Mouse (Mus musculus) yolk sac, embryonic 10.5 days (tissue): ENCODE measurements at regions not wholly inside any gene's neighbourhood (a gene's known extent, or its start where the extent isn't known, plus 50 kb on each side); places are given as distances from the start of the nearest gene placed in this dataset.
"Not testable (repeated sequence)": the region's sequence is repeated elsewhere in the genome, so short reads cannot be mapped to it uniquely, and the experiment has no call there.

Experiments used
- DNase-seq: peaks from one replicate; pipeline ENCODE4 v3.0.0-alpha.2; 2017; ENCODE audit warnings: low spot score

DNA sequence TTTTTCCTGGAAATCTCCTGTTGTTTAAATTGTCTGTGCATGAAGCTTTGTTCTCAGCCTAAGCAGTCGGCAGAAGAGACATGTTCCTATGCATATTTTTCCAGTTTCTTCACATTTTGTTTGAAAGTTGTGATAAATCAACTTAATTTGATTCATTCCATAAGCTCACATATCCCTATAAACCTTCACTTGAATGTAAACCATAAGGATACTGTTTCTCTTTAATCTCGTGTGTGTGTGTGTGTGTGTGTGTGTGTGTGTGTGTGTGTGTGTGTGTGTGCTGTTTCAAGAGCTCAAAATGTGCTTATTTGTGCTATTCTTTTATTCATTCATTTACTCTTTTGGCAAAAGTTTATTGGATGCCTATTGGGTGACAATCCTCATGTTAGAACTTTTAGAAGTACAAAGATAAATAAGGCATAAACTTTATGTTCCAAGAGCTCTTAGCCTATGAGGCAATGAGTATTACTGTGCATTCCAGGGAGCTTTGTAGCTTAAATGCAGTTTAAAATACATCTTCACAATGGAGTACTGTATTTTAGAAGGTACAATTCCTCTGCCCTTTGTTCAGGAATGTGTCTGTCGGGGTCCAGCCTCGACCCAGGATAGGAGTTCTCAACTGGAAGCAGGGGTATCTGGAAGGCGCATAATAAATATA, 229.4 kb upstream of the Dcbld2 start:
- DNase-seq = no peak

DNA sequence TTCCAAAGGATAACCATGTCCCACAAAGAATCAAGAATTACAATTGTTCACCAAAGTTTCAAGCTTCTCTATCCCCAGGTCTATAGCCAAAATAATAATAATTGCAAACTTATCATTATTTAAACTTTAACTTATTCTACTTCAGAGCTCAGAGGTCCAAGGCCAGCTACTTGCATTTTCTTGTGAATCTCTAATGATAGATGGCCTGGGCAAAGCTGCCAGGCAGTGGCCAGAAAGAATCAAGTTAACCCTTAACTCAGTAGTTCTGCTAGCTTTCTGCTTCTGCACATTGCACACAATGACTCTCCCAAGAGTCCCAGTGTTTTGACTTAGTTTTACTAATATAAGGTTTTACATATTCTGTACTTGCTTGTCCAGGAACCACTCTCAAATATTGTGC, 228.3 kb upstream of the Dcbld2 start:
- DNase-seq = not testable (repeated sequence)

DNA sequence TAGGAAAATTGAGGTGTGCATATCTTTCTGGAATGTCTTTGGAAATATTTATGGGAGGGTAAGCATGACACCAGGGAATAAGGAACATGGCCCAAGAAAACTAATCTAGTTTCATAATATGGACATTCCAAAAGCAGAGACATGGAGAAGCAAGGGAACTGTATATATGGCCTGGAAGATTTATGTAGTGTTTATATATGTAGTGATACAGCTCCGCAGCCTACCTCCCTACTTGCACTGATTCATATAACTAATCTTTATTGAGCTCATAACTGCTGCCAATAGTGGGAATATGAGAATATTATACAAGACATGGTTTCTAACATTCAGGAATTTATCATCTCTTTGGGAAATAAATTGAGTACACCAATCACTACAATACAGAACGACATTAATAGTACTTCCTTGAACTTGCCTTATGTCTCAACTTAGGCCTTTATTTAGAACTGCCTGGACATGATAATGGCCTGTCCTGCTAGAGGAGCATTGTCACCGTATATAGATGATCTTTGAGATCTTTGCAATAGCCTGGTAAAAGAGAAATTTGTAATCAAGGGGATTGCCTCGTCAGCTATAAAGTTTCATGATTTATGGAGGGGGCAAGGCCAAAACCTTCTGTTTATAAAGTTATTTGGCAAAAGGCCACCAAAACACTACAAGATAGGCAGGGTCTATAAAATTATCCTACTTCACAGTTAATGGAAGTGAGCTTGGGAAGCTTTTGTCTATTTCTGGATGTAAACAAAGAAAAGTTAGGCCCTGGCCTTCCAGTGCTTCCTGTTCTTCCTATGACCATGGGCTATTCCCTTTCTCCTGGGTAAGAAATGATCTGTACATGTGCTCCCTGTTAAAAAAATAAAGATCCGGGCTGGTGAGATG, 213.4 kb upstream of the Dcbld2 start:
- no peak for DNase-seq

DNA sequence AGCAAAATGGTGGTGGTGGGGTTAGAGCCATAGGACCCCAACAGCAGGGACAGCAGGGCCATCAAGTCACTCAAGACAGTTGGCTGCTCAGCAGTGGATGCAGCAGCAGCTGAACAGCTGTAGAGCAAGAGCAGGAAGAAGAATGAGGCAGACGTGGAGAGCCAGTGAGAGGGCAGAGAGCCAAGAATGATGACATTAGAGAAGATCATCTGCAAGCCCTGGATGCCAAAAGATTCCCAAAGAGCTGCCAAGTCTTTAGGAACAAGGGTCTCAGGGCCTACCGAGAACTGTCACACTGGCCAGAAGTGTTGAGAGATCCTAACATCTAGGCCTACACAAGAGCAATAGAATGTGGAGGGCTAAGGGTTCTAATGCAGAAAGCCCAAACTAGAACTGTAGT, 196.4 kb upstream of the Dcbld2 start:
- no peak for DNase-seq

DNA sequence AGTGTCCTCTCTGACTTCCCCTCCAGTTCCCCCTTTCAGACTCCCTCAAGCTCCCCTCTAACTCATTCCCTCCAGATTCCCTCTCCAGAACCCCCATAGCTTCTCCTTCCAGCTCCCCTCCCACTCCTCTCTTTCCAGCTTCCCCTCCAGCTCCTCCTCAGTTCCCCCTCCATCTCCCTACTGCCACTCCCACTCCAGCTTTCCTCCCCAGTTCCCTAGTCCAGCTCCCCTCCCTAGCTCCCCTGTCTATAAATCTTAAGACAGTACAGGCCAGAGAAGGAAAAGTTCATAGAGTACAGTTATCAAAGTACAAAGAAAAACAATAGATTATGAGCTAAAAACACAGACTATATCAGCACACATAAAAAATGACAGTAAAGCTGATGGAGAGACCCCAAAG, 173.6 kb upstream of the Dcbld2 start:
- no peak for DNase-seq

DNA sequence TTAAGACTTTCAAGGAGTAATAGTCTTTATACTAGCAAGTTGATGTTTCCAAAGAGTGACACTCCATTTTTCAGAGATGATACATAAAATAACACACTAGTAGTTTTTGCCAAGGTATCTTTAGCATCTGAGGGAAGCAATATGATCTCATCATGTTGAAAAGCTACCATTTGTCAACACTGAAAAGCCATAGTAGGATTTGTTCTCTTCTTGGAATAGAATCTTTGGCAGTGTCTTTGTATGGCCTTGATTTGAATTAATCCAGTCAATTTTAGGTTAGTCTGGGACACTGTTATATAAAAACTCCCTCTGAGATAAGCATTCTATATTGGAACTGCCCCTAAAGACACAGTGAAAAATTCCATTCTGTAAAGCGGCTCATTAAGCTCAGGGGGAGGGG, 171.4 kb upstream of the Dcbld2 start:
- DNase-seq = no peak

DNA sequence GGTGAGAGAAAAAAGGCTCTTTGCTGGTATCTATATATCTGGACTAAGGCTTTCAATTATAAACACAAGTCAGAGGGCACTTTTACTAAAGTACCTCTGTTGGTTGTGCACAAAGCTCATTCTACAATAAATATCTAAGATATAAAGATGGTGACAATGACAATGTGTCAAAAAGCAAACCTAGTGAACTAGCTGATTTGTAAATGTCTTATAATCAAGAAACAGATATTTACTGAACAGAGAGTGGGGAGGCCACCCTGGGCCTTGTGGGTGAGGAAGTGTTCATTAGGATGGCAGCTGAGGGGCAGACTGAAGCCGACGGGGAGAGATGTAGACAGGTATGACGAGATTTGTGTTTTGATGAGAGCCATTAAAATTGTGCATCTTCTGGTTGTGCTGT, 132.0 kb upstream of the Dcbld2 start:
- no peak for DNase-seq

DNA sequence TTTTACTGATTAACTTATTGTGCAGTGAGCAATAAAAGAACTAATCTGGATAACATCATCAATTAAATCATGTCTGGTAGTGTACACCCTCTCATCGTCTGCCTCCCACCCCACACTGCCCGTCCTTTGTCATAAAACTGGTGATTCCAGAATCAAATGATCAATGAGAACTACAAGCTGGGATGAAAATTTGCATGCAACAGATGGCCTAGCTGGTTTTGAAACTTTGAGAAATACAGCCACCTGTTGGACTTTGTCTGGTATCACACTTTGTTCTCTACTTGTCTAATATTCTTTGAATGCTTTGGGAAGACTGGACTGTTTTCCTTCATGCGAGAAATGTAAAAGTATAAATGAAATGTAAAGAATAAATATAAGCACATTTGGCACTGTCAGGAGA, 126.8 kb upstream of the Dcbld2 start:
- no peak for DNase-seq

DNA sequence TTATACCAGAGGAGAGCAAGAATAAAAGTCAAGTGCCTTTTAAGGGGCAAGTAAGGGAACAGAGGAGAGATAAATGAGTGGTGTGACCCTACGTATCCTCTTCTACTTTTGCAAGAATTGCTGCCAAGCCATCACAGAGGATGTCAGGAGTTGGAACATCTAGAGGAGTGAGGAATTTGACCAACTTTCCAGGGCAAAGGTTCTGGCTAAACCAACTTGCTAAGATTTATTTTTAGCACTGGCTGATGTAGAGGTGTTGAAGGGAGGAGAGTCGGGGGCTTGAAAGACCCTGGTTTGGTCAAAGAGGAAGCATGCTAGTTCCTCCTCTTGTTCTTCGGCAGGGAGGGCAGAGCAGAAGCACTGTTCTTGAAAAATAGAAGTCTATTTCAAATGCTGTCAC, 113.8 kb upstream of the Dcbld2 start:
- DNase-seq = no peak

DNA sequence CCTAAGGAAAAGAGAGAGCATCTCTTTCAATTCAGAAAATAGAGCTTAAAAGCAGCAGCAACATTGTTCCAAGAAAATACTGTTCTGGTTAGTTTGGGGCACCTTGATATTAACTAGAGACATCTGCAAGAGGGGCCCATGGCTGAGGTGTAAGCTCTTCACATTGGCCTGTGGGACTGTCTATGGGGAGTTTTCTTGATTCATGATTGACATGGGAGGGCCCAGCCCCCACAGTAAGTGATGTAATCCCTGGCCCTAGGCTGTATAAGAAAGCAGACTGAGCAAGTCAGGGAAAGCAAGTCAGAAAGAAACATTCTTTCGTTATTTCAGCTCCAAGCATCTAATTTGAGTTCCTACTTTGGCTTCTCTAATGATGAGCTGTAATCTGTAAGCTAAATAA, 113.1 kb upstream of the Dcbld2 start:
- DNase-seq = no peak

DNA sequence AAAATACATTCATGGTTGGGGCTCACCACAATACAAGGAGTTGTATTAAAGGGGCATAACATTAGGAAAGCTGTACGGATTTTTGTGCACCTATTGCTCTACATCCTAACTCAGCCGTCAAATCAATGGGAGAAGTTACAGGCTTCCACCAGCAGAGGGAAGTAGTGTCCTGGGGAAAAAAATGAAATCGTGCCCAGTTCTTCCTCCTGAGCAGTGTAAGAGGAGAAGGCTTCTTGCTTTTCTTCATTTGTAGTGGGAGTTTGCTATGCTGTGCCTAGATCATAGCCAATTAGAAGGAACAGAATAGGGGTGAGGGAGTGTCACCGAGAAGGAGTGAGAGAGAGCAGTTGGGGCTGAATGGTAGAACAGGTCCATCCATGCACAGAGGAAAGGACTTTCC, 108.7 kb upstream of the Dcbld2 start:
- DNase-seq = peak; percentile 43

DNA sequence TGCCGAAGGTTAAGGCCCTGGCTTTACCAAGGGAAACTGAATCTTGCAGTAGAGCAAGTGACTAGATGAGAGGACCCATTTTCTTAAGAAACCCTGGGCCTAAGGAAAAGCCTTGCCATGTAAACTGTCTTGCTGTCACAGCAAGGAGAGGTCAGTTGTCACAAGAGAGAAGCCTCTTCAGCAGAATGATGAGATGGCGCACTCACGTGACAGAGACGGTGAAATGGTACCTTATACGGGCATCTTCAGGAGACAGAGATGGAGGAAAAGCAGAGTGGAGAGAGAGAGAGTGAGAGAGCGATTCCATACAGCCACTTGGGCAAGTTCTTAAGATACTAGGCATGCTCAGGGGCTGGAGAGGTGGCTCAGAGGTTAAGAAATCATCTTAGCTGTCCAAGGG, 108.1 kb upstream of the Dcbld2 start:
- no peak for DNase-seq

DNA sequence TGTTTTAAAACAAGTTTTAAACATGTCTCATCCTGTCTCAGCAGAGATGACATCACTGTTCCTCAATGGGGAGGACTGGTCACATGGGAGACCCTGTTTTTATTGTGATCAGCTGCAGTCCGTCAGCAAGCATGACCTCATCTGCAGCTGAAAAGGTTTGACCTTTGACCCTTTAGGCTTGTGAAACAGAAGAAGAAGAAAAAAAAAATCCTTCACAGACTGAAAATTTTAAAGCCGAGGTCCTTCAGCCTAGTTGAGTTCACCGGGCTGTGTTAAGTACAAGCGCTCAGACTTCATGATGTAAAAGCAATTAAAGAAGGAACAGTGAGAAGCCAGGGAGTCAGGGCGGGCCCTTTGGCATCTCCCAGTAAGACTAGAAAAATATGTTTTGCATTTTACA, 104.7 kb upstream of the Dcbld2 start:
- no peak for DNase-seq

DNA sequence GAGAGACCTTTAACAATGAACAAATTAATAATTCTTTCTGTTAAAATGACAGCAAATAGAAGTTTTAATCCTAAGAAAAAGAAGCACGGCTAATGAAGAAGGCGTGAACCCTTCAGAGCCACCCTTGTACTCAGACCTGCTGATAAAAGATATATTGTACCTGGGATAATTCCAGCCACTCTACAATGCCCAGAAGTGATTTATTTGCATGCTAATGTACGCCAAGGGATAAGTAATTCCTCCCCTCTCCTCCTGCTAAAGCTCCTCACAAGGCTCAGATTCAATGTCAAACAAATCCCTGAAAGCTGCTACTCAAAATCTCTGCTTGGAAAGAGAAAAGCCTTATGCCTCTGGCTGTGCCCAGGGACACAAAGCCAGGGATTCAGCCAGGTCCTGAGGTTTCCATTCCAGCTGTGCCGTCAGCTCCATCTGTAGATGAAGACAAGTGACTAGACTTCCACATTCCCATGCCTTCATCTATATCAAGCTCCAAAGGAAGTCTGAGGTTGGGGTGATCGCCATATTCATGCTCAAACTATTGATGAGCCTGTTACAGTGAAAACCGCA, 91.3 kb upstream of the Dcbld2 start:
- DNase-seq = no peak

DNA sequence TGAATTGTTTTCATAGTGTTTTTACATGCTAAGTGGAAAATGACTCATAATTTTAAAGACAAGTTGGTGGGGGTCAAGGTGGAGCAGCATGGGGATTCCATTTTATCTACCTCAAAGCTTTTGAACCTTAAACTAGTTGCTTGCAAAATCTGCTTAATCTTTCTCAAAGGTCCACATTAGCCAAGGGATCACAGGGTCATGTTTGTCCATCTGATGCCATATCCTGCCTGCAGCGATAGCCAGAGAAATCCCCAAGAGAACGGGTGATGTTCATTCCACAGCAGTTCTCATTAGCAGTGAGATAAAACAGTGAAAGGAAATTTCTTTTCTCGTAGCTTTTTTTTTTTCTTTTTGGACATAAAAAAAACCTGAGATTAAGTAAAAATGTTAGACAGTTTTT, 77.2 kb upstream of the Dcbld2 start:
- no peak for DNase-seq

DNA sequence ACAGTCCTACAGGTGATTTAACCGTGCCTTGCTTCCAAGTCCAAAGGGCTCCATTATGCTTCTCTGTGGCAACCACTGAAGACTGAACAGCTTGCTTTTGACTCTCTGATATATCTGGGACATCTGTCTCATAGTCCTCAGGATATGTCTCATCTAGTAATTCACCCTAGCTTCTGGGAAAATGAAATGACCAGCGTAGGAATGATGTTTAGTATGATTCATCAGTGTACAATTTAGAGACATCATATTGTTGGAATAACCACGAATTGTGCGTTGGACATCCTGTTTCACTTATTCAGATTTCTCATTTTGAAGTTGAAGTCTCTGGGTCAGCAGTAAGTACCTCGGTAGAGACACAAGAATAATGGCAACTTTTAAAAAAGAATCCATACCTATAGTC, 64.3 kb upstream of the Dcbld2 start:
- no peak for DNase-seq

DNA sequence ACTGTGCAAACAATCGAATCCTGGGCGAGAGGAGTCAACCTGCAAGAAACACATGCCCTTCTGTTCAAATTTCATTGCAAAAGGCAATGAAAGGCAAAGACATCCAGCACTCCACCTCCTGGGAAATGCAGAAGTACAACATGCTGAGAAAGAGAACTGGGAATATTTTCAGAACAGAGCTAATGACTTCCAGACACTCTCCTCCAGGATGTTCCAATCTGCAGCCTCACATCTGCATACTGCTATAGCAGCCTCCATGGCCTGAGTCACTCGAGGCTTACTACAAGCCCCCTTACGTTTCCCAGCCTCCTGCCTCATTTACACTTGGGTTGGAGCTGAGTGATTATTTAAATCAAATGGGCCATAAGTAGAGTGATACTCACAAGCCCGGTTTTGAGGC, 58.9 kb upstream of the Dcbld2 start:
- DNase-seq = no peak

DNA sequence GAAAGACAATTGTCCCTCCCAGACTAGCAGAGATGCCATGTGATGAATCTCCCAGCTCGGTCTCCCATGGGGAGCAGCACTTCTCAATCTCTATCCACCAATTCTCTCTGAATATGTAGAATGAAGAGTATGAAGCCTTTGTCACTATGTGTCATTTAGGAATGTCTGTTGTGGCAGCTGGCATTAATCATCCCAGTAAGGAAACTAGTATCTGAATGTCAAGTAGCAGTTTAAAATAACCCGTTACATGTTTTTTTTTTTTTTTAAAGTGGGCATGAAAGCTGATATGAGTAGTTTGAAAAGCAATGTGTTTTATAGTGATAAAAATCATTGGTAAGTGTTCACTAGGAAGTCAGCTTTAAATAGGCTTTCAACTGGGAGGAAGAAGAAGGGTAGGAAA, 58.4 kb upstream of the Dcbld2 start:
- no peak for DNase-seq

DNA sequence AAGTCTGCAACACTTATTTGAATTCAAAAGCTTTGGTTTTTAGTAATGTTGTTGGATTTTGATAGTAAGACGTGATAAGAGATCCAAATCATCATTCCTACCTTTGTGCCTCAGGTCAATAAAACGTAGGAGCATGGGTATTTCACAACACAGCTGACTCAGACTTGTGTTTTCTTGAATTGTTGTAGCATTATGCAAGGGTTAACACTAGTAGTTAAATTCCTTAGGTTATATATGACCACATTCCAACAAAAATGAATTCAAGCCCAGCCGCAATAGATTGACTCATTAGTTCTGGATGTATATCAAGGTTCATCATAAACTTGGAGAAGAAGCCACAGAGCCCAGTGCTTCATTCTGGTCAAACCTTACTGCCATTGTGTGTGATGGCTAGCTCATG, 56.1 kb upstream of the Dcbld2 start:
- no peak for DNase-seq

DNA sequence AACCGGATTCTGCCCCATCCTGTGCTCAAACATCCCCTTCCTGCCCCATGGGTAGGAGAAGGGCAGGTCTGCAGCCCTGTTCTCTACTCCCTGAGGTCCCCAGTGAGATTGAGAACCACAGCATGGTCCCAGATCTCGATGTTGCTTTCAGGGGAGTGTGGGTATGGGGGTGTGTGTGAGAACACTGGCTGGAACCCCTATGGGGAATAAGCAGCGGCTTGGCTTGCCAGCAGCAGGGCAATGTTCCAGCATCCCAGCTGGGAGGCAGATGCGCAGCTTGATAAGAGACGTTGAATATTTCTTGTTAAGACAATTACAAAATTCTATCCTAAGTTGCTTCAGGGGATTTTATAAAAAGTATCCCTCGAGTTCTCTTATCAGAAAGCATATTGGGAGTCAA, 53.7 kb upstream of the Dcbld2 start:
- DNase-seq = no peak
